Mouse (Mus musculus): ENCODE measurements around the gene Coil.

Gene Coil

DNA sequence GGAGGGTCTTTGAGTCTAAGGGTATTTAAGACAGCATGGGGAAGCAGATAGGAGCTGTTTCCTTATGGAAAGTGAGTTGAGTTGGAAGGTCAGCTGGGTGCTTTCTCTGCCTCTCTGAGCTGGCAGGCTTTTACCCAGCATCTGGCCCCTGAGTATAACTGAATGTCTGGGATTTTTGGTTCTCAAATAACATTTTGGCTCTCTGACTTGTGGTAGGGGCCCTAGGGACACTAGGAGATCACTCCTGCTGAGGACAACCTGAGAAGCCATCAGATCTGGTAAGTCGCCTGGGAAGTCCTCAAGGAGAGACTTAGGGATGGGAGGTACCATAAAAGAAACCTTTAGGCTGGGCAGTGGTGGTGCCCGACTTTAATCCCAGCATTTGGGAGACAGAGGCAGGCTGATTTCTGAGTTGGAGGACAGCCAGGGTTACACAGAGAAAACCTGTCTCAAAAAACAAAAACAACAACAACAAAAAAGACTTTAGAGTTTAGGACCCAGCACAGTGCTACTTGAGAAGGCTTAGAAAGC lies at the start of gene Coil:
TSS of gene Coil (plus strand) at position 51 of the 531 bp plus-strand sequence.
- no peak for DNase-seq (ENCODE audit: low spot score)

DNA sequence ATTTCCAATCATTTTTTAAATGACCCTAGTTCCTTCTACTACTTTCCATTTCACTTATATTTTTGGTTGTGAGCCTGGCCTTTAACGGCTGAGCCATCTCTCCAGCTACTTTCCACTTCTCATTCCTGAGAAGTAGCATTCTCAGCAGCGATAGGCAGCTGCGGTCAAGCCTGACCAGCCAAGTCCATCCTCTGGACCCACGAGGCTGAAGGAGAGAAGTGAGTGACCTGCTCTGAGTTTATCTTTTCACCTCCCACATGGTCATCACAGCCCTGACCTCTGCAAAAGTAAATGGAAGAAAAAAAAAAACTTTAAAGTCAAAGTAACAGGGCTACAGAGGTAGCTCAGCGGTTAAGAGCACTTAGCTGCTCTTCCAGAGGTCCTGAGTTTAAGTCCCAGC lies 43.5 kb upstream of the Coil start:
- DNase-seq (ENCODE audit: low spot score), result no peak

DNA sequence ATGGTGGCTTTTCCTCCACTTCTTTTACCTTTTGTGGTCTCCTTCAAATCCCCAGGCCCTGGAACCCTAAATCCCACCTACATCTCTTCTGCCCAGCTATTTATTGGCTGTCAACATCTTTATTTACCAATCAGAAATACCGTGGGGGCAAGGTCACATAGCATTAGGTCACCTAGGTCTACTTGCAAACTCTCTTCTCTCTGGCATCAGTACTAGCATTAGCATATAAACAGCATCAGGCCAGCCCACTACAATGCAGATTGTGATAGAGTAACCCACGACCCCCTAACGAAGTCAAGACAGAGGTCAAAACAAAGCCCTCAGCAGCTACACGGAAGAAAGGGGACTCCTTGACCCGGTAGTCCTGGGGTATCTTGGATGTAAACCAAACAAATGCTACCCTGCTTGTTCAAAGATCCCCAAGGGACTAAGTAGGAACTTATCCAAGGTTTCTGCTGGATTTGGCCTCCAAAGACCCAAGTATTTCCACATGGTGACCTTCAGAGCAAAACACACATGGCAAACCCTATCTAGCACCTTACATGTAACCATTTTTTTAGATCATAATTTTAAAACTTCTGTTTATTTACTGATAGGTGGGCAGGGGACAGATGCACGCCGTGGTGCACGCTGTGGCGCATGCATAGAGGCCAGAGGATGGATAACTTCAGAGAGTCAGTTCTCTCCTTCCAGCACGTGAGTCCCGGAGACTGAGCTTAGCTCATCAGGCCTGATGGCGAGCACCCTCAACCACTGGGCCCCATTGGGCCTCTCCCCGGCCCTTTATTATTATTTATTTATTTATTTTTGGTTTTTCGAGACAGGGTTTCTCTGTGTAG lies 38.1 kb upstream of the Coil start:
- DNase-seq (ENCODE audit: low spot score), result no peak

DNA sequence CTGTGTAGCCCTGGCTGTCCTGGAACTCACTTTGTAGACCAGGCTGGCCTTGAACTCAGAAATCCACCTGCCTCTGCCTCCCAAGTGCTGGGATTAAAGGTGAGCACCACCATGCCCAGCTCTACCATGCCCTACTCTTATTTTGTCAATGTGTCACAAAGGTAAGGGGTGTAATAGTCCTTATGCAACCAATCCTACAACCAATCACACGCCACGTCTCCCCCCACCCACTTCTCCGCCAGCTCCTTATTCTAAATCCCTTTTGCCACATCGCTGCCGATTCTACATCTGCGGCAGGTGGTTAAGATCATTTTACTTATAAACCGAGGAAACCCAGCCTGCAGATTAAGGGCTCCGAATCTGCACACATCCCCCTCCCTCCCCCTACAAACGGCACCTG lies 37.0 kb upstream of the Coil start:
- DNase-seq (ENCODE audit: low spot score), result no peak

DNA sequence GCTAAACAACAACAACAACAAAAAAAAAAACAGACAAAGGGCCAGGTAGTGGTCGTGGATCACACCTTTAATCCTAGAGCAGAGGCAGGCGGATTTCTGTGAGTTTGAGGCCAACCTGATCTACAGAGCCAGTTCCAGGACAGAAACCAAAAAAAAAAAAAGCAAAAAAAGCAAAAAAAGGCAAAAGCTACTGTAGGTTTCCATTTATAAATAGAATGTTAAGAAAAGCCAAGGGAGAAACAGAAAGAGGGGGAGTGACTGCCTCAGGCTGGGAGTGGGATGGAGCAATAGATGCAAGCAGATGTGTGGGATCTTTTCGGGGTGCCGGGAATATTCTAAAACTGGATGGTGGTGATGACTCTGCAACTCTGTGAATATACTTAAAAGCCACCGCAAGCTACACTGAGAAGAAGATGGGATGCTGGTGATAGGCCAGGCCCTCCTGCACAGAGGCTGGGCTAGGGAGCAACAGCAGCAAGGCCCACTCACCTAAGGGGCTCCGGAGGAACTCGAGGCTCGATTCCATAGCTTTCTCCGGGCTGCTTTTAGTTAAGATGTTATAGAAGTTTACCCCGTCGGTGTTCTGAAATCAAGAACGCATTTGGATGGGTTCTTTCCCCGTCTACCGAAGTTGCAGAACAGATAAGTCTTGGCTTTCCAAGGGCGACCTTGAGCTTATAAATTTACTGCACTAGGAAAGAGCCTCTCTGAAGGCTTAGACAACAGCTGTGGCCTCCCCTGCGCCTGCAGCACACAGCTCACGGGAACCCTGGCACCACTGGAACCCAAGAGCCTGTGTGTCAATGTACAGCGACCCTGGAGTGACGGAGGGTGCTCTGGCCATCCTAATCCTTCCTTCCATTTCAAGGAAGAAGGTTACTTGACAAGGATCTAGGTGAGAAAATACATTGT lies 35.7 kb upstream of the Coil start:
- DNase-seq (ENCODE audit: low spot score), result no peak

DNA sequence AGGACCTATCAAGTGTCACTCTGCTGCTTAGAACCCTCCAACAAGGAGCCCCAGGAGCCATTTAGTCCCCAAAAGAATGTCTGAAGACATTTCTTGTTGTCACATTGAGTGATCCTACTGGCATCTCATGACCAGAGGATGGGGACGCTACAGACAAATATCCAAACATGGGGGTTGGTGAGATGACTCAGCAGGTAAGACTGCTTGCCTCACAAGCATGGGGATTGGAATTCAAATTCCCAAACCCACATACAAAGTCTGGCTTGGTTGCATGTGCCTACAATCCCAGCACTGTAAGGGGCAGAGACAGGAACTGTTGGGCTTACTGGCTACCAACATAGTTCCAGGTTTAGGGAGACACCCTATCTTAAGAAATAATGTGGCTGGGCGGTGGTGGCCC lies 32.2 kb upstream of the Coil start:
- no peak for DNase-seq (ENCODE audit: low spot score)

DNA sequence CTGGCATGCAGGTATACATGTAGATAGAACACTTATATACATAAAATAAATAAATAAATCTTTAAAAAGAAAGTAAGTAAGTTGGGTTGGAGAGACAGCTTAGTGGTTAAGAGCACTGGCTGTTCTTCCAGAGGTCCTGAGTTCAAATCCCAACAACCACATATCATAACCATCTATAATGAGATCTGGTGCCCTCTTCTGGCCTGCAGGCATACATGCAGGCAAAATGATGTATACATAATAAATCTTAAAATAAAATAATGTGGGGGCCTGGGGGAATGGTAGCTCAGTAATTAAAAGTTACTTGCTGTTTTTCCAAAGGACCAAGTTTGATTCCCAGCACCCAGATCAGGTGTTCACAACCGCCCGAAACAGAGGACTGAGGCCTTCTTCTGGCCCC lies 31.3 kb upstream of the Coil start:
- no peak for DNase-seq (ENCODE audit: low spot score)

DNA sequence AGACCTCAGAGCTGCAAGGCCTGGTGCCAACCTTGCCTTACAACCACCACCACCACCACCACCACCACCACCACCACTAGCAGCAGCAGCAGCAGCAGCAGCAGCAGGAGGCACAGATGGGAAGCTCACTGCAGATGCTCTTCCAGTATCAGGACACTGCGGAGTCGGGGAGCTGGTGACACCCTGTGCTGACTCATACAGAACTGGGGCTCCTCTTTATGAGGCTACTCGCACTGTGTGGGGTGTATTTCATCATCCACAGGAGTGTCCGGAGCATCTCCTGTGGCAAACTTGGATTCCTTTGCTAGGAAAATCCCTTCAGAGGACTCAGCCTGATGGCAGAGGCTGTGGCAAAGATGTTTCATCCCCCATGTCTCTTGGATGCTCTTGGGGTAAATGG lies 30.4 kb upstream of the Coil start:
- peak; percentile 45 for DNase-seq (ENCODE audit: low spot score)

DNA sequence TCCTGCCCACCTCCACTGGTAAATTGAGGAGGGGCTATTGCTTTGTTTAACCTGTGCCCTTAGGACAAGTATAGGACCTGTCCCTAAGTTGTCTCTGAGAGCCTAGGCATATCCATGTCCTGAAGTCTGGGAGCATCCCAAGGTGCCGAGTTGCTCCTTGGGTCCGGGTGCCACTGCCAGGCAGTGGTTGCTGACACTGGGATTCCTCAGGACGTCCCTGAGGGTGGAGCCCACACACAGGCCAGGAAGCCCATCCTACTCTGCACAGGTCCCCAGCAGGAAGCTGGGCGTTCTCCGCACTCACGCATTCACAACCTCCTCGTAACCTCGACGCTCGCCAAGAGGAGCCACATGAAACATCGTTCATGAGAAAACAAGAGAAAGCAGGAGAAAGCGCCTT lies 28.6 kb upstream of the Coil start:
- no peak for DNase-seq (ENCODE audit: low spot score)

DNA sequence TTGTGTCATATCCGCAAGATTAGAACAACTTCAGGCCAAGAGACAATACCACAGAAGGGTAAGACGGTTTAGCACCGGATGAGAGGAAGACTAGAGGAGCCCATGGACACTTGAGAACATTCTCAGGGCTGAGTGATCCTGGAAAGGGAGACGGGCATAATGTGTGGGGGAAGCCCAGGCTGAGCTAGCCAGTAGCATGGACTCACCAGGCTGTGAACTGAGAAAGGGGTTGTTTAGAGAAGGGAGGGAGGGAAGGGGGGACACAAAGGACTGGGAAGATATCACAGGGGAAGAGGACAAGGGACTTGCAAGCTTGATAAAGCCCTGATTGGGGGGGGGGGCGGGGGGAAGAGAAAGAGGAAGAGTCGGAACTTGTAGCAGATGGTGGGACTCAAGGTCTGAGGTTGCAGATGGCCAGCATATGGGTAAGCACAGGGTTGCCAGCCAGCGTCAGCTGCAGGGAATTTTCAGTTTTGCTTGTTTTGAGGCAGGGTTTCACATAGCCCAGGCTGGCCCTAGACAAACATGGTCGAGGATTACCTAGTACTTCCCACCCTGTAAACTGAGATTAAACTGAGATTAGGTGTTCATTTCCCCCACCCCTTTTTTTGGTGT lies 24.0 kb upstream of the Coil start:
- DNase-seq (ENCODE audit: low spot score), result no peak

DNA sequence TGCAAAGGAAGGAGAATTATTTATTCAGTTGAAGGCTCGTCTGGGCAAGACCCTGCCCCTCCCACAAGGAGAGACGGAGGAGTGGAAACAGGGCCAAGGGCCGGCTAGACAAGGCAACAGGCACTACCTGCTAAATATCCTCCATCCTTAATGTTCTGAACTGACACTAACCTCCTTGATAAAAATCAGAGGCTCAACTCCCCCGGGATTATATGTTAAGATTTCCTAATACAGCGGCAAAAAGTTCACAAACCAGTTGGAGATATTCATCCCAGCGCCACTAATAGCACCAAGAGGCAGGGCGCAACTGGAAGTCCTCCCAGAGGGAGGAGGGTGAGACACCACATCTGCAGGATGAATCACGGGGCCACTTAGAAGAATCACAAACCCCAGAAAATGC lies 21.2 kb upstream of the Coil start:
- no peak for DNase-seq (ENCODE audit: low spot score)

DNA sequence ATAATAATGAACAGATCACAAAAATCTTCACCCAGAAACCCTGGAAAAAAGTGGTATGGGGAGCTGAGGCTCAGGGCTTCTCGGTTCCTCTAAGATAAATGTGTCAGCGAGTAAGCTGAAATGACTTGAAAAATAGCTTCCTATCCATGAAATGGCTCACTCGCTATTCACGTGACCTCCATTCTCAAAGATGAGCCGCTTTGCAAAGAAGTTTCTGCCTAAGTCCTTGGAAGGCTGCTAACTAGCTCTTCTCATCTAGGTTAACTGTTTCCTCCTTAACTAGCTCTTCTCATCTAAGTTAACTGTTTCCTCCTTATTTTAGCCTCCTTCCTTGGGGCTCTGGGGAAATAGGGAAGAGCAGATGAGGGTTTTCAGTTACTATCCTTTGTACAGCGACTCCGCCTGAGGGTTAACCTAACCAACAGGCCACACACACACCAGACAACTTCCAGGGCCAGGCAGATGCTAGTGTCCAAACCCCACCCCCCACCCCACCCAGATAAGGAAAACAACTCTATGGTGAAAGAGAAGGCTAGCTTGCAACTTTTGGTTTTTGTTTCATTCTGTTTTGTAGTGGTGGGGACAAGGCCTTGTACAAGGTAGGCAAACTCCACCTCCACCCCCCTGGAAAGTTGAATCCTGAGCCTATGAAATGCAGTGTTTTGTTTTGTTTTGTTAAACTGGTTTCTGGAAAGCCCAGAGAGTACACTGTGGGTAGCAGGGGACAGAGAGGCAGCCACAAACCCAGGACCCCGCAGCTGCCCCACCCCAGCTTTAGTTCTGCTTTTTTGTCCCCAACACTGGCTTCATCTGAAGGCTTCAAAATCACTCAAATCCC lies 20.0 kb upstream of the Coil start:
- no peak for DNase-seq (ENCODE audit: low spot score)

DNA sequence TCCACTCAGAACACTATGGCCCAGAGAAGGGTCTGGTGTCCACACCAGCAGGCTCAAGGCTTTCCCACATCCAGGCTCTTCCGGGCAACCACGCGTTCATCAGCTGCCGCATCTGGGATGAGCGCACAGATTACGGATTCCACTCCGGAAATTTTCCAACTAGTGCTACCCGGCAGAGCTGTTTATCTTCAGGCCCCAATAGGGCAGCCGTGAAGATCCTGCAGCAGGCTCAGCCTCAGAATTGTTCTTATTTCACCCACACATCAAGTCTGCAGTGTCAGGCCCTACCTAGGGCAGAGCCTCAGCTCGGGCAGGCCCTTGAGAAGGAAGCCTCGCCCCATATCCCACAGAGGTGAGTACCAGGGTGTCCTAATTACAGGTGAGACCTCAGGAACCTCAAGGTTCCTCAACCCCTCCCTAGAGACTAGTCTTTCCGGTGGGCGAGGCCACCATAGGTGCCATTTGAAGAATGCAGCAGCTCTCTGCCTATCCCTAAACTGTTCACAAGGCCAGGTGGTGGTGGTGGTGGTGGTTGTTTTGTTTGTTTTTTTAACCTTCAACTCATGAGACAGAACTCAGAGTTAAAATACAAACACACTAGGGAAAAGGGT lies 19.3 kb upstream of the Coil start:
- no peak for DNase-seq (ENCODE audit: low spot score)

DNA sequence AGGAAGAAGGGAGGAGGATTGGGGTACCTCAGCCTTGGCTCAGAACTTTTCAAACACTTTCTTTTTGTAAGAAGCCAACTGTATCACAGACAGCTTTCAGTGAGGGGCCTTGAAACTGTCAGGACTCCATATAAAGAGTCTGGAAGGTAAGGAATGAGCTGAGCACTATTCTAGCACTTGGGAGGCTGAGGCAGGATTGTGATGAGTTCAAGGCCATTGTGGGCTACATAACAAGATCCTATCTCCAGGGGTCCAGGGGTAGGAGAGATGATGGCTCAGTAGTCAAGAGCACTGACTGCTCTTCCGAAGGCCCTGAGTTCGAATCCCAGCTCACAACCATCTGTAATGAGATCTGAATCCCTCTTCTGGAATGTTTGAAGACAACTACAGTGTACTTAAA lies 18.5 kb upstream of the Coil start:
- DNase-seq (ENCODE audit: low spot score), result no peak

DNA sequence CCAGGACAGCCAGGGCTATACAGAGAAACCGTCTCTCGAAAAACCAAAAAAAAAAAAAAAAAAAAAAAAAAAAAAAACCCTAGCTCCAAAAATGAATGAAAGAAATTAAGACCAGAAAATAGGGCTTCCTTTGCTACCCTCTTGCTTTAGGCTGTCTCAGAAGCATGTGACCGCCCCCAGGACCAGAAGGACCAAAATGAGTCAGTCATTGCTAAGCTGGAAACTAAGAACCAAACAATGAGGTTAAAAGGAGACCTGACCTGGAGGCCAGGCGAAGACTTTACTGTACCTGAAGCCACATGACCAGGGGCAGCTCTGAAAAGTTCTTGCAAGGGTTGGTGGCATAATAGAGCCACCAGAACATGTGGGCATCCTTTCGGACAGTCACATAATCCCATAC lies 17.9 kb upstream of the Coil start:
- no peak for DNase-seq (ENCODE audit: low spot score)

DNA sequence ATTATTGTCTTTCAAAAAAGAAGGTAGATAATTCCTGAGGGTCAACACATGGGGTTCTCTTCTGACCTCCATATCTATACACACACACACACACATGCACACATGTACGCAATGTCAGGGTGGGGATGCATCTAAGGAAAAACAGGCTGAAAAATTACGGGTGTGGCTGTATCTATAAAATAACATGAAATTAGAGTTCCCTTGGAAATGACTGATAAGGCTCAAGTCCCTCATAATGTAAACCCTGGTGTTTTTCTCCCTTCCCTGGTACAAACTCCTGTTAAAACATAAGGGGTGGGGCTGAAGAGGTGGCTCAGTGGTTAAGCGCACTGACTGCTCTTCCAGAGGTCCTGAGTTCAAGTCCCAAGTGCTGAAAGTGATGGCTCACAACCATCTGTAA lies 16.5 kb upstream of the Coil start:
- DNase-seq (ENCODE audit: low spot score), result no peak

DNA sequence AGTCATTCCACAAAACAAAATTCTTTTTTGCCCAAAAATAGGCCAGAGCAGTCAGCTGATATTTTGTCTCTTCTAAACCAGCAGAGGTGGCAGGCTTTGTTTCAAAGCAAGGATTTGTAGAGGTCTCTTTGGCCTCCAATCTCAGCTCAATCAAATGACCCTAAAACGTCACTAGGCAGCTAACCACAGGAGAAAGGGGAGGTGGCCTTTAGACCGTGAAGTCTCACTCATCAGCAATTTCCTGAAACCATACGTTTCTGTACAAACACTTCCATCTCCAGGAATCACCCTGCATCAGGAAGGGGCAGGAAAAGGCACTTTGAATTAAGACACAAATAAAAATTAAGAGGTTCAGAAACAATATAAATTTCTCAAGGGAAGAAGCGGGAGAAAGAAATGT lies 15.2 kb upstream of the Coil start:
- peak; percentile 72 for DNase-seq (ENCODE audit: low spot score)

DNA sequence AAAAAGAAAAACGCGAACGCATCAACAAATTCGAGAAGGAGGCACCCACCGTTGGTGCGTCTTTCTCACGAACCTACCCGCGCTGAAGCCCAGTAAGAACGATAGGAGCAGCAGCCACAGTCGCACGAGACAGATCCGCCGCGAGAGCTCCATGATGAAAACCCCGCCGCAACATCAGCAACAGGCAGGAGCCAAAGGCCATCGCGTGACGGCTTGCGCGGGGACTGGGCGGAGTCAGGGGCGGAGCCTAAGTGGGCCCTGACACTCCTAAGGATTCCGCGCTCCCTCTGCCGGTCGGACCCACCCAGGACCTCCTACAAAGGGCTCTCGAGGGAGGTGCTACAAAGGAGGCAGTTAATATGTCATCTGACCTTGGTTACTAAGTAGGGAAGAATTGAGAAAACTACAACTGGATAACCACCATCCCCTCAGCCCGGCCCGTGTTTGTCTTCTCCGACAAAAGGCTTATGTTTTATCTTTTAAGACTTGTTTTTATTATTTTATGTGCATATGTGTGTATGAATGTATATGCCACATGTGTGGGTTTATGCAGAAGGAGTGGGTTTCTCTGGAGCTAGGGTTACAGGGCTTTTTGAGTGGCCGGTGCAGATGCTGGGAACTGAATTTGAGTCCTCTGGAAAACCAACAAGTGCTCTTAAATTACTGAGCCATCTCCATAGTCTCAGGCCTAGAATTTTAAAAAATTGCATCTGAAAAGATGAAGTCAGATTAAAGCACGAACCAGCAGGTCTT lies 14.7 kb upstream of the Coil start, which contains the start of gene Scpep1:
TSS of gene Scpep1 (minus strand) at position 249 of the 753 bp plus-strand sequence.
- DNase-seq (ENCODE audit: low spot score), result peak; percentile 97

DNA sequence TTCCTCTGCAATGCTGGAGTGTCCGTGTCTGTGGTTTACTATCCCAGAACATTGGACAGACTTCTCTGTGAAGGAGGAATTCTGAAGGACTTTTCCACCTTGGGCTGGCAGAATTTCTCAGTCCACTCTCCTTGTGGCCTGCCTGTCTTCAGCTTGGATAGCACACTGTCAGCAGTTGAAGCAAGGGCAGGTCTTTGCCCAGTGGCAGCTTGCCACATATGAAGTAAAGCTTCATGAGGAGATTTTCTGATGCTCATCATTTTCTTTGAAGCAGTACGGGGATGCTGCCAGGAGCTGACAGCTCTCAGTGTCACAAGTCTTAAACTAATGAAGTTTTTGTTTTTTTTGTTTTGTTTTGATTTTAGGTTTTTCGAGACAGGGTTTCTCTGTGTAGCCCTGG lies 11.2 kb upstream of the Coil start:
- no peak for DNase-seq (ENCODE audit: low spot score)

DNA sequence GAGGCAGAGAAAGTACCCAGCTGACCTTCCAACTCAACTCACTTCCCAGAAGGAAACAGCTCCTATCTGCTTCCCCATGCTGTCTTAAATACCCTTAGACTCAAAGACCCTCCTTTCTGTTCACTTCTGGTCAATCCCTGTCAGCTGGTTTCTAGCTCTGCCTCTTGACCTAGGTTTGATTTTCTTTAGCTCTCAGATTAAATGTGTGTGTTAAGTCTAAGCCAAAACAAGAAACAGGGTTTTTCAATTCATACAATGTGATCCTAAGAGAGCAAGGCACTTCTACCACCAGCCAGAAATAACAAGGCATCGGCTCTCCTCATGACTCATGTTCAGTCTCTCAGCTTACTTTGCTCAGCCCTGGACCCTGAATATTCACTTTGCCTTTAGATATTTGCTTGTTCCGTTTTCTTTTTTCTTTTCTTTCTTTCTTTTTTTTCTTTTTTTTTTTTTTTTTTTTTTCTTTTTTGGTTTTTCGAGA lies 3.1 kb upstream of the Coil start, which contains the start of gene Elobl:
TSS of gene Elobl (minus strand) at position 51 of the 481 bp plus-strand sequence.
- DNase-seq (ENCODE audit: low spot score), result no peak

Data from MN1 (cell line).